Mouse (Mus musculus) stomach, postnatal 0 days (tissue): ENCODE measurements around the gene Il9r. TPM values are rescaled to one million over a fixed set of nuclear protein-coding genes. Genes with fewer than 3 reads are reported as not detected.

ENCODE experiments used
- ATAC-seq: fragments of 200-750 bp; cut with Nextera tagmentation; 2 replicates; pipeline ENCODE4 v1.8.0; 2017; ENCODE audit not compliant: low FRiP score, low TSS enrichment
- DNase-seq: peaks from one replicate; pipeline ENCODE4 v3.0.0-alpha.2; 2016; ENCODE audit warnings: low spot score
- H3K27ac ChIP-seq: fragments of 300-500 bp; sonication (generic); replicated peaks from 2 replicates; pipeline ENCODE4 v1.5.1; 2014; ENCODE audit warnings: mild to moderate bottlenecking, control low read depth
- H3K27me3 ChIP-seq: fragments of 300-500 bp; sonication (generic); 2 replicates; pipeline ENCODE4 v1.6.1; 2014; ENCODE audit warnings: low read length; ENCODE audit not compliant: control insufficient read depth, insufficient read depth
- H3K36me3 ChIP-seq: fragments of 300-500 bp; sonication (generic); 2 replicates; pipeline ENCODE4 v1.6.1; 2014; ENCODE audit warnings: low read length, mixed read lengths; ENCODE audit not compliant: control insufficient read depth, insufficient read depth
- H3K4me1 ChIP-seq: fragments of 300-500 bp; sonication (generic); replicated peaks from 2 replicates; pipeline ENCODE4 v1.6.1; 2014; ENCODE audit warnings: antibody characterized with exemption; ENCODE audit not compliant: control insufficient read depth, insufficient read depth
- H3K4me2 ChIP-seq: fragments of 300-500 bp; sonication (generic); replicated peaks from 2 replicates; pipeline ENCODE4 v1.6.1; 2014; ENCODE audit warnings: low read depth, mild to moderate bottlenecking, control low read depth, moderate library complexity
- H3K4me3 ChIP-seq: fragments of 300-500 bp; sonication (generic); 2 replicates; pipeline ENCODE4 v1.5.1; 2014; ENCODE audit warnings: low read depth, low read length, control low read depth
- H3K9ac ChIP-seq: fragments of 300-500 bp; sonication (generic); 2 replicates; pipeline ENCODE4 v1.6.1; 2014; ENCODE audit warnings: mild to moderate bottlenecking, low read length, control low read depth, mixed read lengths
- H3K9me3 ChIP-seq: fragments of 300-500 bp; sonication (generic); 2 replicates; pipeline ENCODE4 v1.6.1; 2016; ENCODE audit warnings: low read length; ENCODE audit not compliant: control insufficient read depth
- CTCF ChIP-seq: IDR thresholded peaks from 2 replicates; pipeline ENCODE4 v1.5.1; 2016; ENCODE audit warnings: antibody characterized with exemption, low read depth, mild to moderate bottlenecking, moderate library complexity
- EP300 ChIP-seq: optimal IDR thresholded peaks from 2 replicates; pipeline ENCODE3; 2016; ENCODE audit warnings: antibody characterized with exemption
- WGBS: fragments of 180-500 bp; shearing (Covaris S2); extraction: QIAGEN DNeasy Blood & Tissue Kit; methylation state at CpG from one replicate; pipeline ENCODE4 v1.1.7; 2014; 5-methylcytosine and 5-hydroxymethylcytosine counted together
- polyA plus RNA-seq: library from polyadenylated mRNA; unstranded; fragments of >200 nt; fragmentation: Nextera tagmentation; extraction: Ambion mirVana; gene quantifications from 2 replicates; pipeline ENCODE4 v1.2.1, GENCODE M21; 2015

The Il9r gene
- polyA plus RNA-seq, 1 experiment from 2014 or later, result not detected

GRCm38 (mm10) chr11:32159176-32159575, 40.9 kb downstream of the Il9r start:
- no peak for ATAC-seq
- TF ChIP-seq EP300 (no peak), CTCF (no peak)

GRCm38 (mm10) chr11:32157791-32158594, 42.1 kb downstream of the Il9r start:
- H3K4me3 ChIP-seq, result no peak overlapping the region
- no peaks in the 10 kb centered on the region for H3K36me3 ChIP-seq
- H3K9me3 ChIP-seq, result no peaks in the 10 kb centered on the region
- no peak overlapping the region for H3K9ac ChIP-seq
- no peak for TF ChIP-seq EP300
- no peak for TF ChIP-seq CTCF
- no peak overlapping the region for H3K27ac ChIP-seq
- no peaks in the 10 kb centered on the region for H3K4me1 ChIP-seq
- WGBS, result 68% methylated on average over 18 of the region's 18 CpGs
- DNase-seq (no peak), ATAC-seq (no peak)
- no peak overlapping the region for H3K4me2 ChIP-seq
- H3K27me3 ChIP-seq, result no peaks in the 10 kb centered on the region

More at GRCm38 (mm10) chr11:32159176-32159575, 40.9 kb downstream of the Il9r start:
- Histone ChIP-seq H3K9me3 (no peaks in the 10 kb centered on the region), H3K36me3 (no peaks in the 10 kb centered on the region), H3K27me3 (no peaks in the 10 kb centered on the region), H3K27ac (no peak overlapping the region), H3K9ac (no peak overlapping the region), H3K4me2 (no peak overlapping the region), H3K4me3 (no peak overlapping the region), H3K4me1 (no peaks in the 10 kb centered on the region)
- no peak for DNase-seq
- 96% methylated on average over 3 of the region's 3 CpGs for WGBS

- DNase-seq (no peak), ATAC-seq (no peak)
- H3K36me3 ChIP-seq, result no peaks in the 10 kb centered on the region
- H3K9ac ChIP-seq, result no peak overlapping the region
- H3K4me1 ChIP-seq, result no peaks in the 10 kb centered on the region
- H3K4me2 ChIP-seq, result no peak overlapping the region
- H3K9me3 ChIP-seq, result no peaks in the 10 kb centered on the region
- TF ChIP-seq CTCF (no peak), EP300 (no peak)
- H3K27me3 ChIP-seq, result no peaks in the 10 kb centered on the region
- H3K27ac ChIP-seq, result no peak overlapping the region
- 80% methylated on average over 7 of the region's 7 CpGs for WGBS
- H3K4me3 ChIP-seq, result no peak overlapping the region
Measured at GRCm38 (mm10) chr11:32156854-32157630, 43.0 kb downstream of the Il9r start.

- Histone ChIP-seq H3K9ac (no peak overlapping the region), H3K27me3 (no peaks in the 10 kb centered on the region), H3K36me3 (no peaks in the 10 kb centered on the region), H3K4me3 (no peak overlapping the region), H3K9me3 (no peaks in the 10 kb centered on the region), H3K4me1 (no peaks in the 10 kb centered on the region), H3K27ac (no peak overlapping the region), H3K4me2 (no peak overlapping the region)
- no peak for TF ChIP-seq EP300
- TF ChIP-seq CTCF, result no peak
- ATAC-seq (no peak), DNase-seq (no peak)
- WGBS, result 91% methylated on average over 7 of the region's 7 CpGs
Measured at GRCm38 (mm10) chr11:32153216-32153615, 46.9 kb downstream of the Il9r start.

- no peak overlapping the region for H3K4me2 ChIP-seq
- no peaks in the 10 kb centered on the region for H3K36me3 ChIP-seq
- H3K9ac ChIP-seq, result no peak overlapping the region
- H3K4me3 ChIP-seq, result no peak overlapping the region
- DNase-seq (no peak), ATAC-seq (no peak)
- H3K4me1 ChIP-seq, result no peaks in the 10 kb centered on the region
- no peaks in the 10 kb centered on the region for H3K9me3 ChIP-seq
- no peaks in the 10 kb centered on the region for H3K27me3 ChIP-seq
- TF ChIP-seq CTCF (peak; percentile 54), EP300 (no peak)
- no peak overlapping the region for H3K27ac ChIP-seq
Measured at GRCm38 (mm10) chr11:32152814-32153213, 47.3 kb downstream of the Il9r start.

- no peak for DNase-seq
Measured at GRCm38 (mm10) chr11:32151243-32151642, 48.8 kb downstream of the Il9r start.

More at GRCm38 (mm10) chr11:32151243-32151642, 48.8 kb downstream of the Il9r start:
- H3K9ac ChIP-seq, result no peak overlapping the region
- WGBS, result 95% methylated on average over 5 of the region's 5 CpGs
- H3K4me2 ChIP-seq, result no peak overlapping the region
- H3K4me3 ChIP-seq, result no peak overlapping the region
- no peaks in the 10 kb centered on the region for H3K9me3 ChIP-seq
- no peak for TF ChIP-seq CTCF
- TF ChIP-seq EP300, result no peak
- H3K27ac ChIP-seq, result no peak overlapping the region
- H3K27me3 ChIP-seq, result no peaks in the 10 kb centered on the region
- H3K36me3 ChIP-seq, result no peaks in the 10 kb centered on the region
- ATAC-seq, result no peak
- no peaks in the 10 kb centered on the region for H3K4me1 ChIP-seq
